In the genomic region with DNA sequence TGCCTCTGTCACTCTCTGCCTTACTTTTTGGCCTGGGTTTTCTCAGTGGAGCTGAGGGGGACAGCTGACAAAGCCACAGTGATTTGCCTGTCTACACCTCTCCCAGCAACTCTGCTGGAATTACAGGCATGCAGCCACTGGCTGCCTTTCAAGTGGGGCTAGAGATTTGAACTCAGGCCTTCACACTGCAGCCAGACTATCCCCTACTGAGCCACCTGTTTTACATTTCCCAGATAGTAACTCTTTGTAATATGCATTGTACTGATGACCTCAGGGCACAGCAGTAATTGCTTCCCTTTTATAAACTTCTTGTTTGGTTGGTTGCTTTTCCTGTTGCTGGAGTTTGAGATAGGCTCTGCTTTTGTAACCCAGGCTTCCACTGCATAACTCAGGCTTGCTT, we compare ENCODE assay signal across 12 mouse cellular contexts.
DNase-seq lines count a peak whose midpoint lies in the region; ATAC-seq lines count a peak whose summit lies in the region.
"Had no signal": no experiment of that assay in that cellular context is flagged by ENCODE, and none has a peak within 500 bp of the region (broad histone marks: within the 10 kb centered on the region; RNA-seq: fewer than 3 reads in every experiment).

No protein-coding gene starts in this region.

- no peaks in the 10 kb centered on the region for H3K36me3 ChIP-seq in kidney, embryonic 15.5 days
- no peaks in the 10 kb centered on the region for H3K36me3 ChIP-seq in forebrain, embryonic 16.5 days (ENCODE audit: control insufficient read depth, insufficient read depth)
- H3K36me3 ChIP-seq: embryonic facial prominence, embryonic 13.5 days; liver, embryonic 15.5 days; stomach, embryonic 15.5 days had no signal

- peaks cover 7% of the 10 kb centered on the region; the same call in 1 of the 2 replicates for H3K4me1 ChIP-seq in kidney, embryonic 15.5 days
- H3K4me1 ChIP-seq in forebrain, embryonic 16.5 days (replicated peaks; ENCODE audit: control insufficient read depth, insufficient read depth, low read length) = no peaks in the 10 kb centered on the region; the same call in 1 of the 2 replicates
- H3K4me1 ChIP-seq: liver, embryonic 15.5 days had no signal

- intact Hi-C loops in heart, postnatal 25 days (cut with DNase I) = loop anchor here (5.0 kb wide), 1 partner anchor 104 kb away; no protein-coding TSS in a partner anchor
- intact Hi-C loops in left cerebral cortex, postnatal 36 days (cut with DNase I) = no loop called here

- H3K27me3 ChIP-seq in kidney, embryonic 15.5 days = no peaks in the 10 kb centered on the region
- H3K27me3 ChIP-seq in forebrain, embryonic 16.5 days (replicated peaks; ENCODE audit: control insufficient read depth, insufficient read depth, low read length) = no peaks in the 10 kb centered on the region
- H3K27me3 ChIP-seq: embryonic facial prominence, embryonic 13.5 days; liver, embryonic 15.5 days; stomach, embryonic 15.5 days had no signal

- no peak overlapping the region for H3K4me3 ChIP-seq in kidney, embryonic 15.5 days (replicated peaks)
- H3K4me3 ChIP-seq in forebrain, embryonic 16.5 days (replicated peaks; ENCODE audit: low read length) = no peak overlapping the region
- H3K4me3 ChIP-seq: liver, embryonic 15.5 days; stomach, embryonic 15.5 days had no signal

- H3K9me3 ChIP-seq in kidney, embryonic 15.5 days (replicated peaks) = no peaks in the 10 kb centered on the region
- no peaks in the 10 kb centered on the region; the same call in 1 of the 2 replicates for H3K9me3 ChIP-seq in forebrain, embryonic 16.5 days (ENCODE audit: control insufficient read depth, low read length)
- H3K9me3 ChIP-seq: embryonic facial prominence, embryonic 13.5 days; liver, embryonic 15.5 days; stomach, embryonic 15.5 days had no signal

- no peak overlapping the region for H3K4me2 ChIP-seq in kidney, embryonic 15.5 days
- H3K4me2 ChIP-seq in forebrain, embryonic 16.5 days (ENCODE audit: low read length) = no peak overlapping the region
- H3K4me2 ChIP-seq: liver, embryonic 15.5 days had no signal

- ATAC-seq in kidney, embryonic 15.5 days (replicated peaks; ENCODE audit: low FRiP score) = 0 out of 2 replicates have a peak, but pooled peaks have one; percentile 49
- ATAC-seq in forebrain, embryonic 16.5 days = peak; percentile 69
- peak; percentile 93 for ATAC-seq in megakaryocyte progenitor cell, adult 5-6 weeks (replicated peaks; ENCODE audit: poor library complexity)
- no peak for ATAC-seq in CD4-positive, CD25-positive, alpha-beta regulatory T cell, adult 4 months

- H3K9ac ChIP-seq in kidney, embryonic 15.5 days = no peak overlapping the region
- no peak overlapping the region for H3K9ac ChIP-seq in forebrain, embryonic 16.5 days (replicated peaks; ENCODE audit: low read depth, low read length)
- H3K9ac ChIP-seq: embryonic facial prominence, embryonic 13.5 days; liver, embryonic 15.5 days; stomach, embryonic 15.5 days had no signal

- no peak overlapping the region for H3K27ac ChIP-seq in kidney, embryonic 15.5 days
- H3K27ac ChIP-seq in forebrain, embryonic 16.5 days (ENCODE audit: low read length) = no peak overlapping the region
- H3K27ac ChIP-seq: embryonic facial prominence, embryonic 13.5 days; liver, embryonic 15.5 days; stomach, embryonic 15.5 days had no signal

- DNase-seq in kidney, postnatal 10 days = no peak
- peak; percentile 18 for DNase-seq in heart, postnatal 25 days (ENCODE audit: low spot score)
- no peak for DNase-seq in urinary bladder, postnatal 36 days (ENCODE audit: low spot score in 2 of 2)
- no peak for DNase-seq in left cerebral cortex, postnatal 36 days (ENCODE audit: low spot score in 2 of 2)
- DNase-seq: adrenal gland, postnatal 10 days had no signal
